Mouse (Mus musculus) thymus, adult 18-20 months (tissue): Measurements from ENCODE around the gene Pfkm.

Experiments
- DNase-seq, 2 experiments: peaks; one replicate each; pipeline ENCODE4 v3.0.0; 2022; ENCODE audit warnings: mixed read lengths in 2 of 2

Gene Pfkm

DNA sequence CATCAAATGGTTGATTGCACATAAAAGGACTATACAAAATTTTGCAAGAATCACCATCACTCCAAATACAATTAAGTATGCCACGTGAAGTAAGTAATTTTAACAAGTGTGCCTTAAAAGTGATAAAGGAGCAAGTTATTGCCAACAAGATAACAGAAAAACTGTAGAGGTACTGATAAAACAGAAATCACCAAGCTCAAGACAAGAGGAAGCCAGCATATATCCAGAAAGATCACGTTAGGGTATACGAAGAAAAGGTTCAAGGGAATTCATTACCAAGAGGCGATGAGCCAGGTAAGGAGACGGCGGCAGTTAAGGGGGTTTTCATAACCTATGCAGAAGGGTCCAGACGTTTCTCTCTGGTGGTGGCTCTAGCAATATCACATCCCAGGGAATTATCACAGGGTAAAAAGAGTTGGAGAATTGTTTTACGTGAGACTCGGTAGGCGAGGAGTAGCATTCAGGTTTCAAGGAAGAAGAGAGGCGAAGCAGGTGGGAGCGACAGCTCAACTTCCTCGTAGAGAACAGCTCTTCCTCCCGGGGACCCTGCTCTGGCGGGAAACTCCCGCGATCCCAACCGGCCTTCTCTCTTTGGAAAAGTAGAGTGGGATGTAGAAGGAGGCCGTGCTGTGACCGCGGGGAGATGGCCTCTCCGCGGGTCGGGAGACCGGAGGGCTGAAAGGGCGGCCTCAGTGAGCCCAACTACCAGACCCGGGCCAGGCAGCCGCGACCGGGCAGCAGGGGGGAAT lies at the start of gene Pfkm:
Gene Pfkm, plus strand, starts transcription at position 218 of the 749 bp plus-strand sequence.
- DNase-seq: no peak

GRCm38 (mm10) chr15:98043967-98044366 lies 48.4 kb upstream of the Pfkm start:
- DNase-seq: no peak

GRCm38 (mm10) chr15:98044387-98044786 lies 48.0 kb upstream of the Pfkm start:
- no peak for DNase-seq

- no peak for DNase-seq
These were observed 43.3 kb upstream of the Pfkm start for GRCm38 (mm10) chr15:98048918-98049700.

GRCm38 (mm10) chr15:98051685-98052084 lies 40.7 kb upstream of the Pfkm start:
- DNase-seq: no peak

DNA sequence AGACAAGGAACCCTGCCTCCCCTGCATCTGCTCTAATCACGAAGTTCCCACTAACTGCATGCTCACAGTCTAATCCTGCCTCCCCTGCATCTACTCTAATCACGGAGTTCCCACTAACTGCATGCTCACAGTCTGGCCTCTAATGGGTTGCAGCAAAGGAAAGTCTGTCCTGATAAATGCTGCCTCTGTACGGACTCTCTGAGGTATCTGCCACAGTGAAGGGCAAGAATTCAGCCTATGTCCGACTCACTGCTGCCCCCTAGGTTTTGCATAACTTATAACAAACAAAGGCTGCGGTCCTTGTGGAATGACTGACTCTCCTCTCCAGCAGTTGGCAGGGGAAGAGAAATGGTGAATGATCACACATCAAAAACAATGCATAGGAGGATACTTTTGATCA lies 37.1 kb upstream of the Pfkm start:
- no peak for DNase-seq

GRCm38 (mm10) chr15:98065881-98066280 lies 26.5 kb upstream of the Pfkm start:
- no peak for DNase-seq

- peak; percentile 19 to 54 for DNase-seq
These were observed 25.8 kb upstream of the Pfkm start for GRCm38 (mm10) chr15:98066602-98067001.

GRCm38 (mm10) chr15:98067492-98067891 lies 24.9 kb upstream of the Pfkm start:
- peak; percentile 47 to 73 for DNase-seq

DNA sequence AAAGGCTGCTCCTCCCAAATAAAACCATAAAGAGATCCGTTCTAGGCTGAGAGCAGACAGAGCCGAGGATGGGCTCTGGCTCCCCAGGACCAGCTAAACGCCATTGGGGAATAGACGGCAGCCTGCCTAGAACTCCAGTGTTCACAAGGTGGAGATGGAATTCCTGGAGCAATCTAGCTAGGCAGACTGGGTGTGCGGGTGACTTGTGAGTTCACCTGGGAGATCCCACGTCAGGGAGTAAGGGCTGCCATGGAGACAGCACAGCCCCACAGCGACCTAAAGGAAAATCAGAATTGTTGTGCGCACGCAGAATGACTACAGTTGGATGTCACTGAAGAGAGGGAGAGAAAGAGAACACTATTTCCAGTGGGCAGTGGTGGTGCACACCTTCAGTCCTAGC lies 23.9 kb upstream of the Pfkm start:
- no peak for DNase-seq

DNA sequence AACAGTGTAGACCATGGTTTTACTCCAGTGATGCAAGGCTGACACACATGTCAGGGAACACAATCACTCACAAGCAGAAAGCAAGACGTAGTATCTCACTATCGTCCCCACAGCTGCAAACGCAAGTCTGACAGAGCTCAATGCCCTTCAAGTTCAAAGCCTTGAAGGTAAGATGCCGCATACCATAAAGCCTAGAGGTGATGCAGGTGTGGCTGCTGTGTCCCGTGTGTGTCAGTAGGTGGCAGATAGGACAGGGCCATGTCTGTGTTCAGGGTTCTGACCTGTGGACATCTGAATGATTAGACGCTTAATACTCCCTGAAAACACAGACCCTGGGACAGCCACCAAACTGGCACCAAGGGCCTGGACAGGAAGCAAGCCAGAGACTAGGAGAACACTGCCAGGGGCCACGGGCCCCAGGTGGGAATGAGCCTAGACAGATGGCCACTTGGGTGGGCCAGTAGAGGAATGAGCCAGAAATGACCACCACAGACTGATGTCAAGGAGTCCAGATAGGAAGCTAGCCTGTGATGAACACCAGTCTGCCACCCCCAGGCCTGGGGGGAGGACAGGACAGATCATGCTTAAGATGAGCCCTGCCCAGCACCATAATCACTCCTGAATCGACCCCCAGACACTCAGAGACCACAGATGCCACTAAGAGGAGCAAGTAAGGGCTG lies 22.7 kb upstream of the Pfkm start:
- peak; percentile 18 to 64 for DNase-seq

DNA sequence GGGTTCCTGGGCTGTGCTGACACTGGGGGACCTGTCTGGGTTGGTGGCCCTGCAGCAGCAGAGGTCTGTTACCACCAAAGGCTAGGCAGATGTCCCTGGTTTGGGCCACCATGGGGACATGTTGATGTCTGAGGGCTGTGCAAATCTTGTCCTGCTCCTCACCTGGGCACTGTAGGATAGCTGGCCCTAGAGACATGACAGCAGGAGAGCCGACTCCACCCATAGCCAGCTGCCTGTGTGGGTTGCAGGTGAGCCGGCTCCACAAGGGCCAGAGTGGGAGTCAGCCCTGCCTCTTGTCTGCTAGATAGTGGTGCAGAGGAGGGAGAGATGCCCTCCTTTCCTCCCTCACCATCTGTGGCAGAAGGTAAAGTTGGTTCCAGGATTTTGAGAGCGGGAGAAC lies 22.0 kb upstream of the Pfkm start:
- DNase-seq: no peak

DNA sequence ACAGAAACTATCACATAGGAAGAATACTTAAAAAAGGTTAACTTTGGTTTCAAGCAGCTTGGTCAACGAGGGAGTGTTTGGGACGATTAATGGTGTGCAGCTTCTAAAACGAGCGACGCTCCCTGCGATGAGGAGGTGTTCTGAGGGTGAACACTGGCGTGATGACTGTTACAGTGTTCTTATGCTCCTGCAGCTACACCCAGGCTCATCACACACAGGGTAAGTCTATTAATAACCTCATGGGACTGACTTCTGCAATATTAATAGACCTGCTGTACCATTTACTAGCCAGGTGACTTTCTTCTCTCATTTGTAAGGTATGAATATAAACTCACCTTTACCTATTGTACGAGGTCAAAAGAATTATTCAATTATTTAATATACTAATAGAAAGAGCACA lies 17.9 kb upstream of the Pfkm start:
- no peak for DNase-seq

- DNase-seq: no peak
These were observed 17.4 kb upstream of the Pfkm start for GRCm38 (mm10) chr15:98075034-98075433.

DNA sequence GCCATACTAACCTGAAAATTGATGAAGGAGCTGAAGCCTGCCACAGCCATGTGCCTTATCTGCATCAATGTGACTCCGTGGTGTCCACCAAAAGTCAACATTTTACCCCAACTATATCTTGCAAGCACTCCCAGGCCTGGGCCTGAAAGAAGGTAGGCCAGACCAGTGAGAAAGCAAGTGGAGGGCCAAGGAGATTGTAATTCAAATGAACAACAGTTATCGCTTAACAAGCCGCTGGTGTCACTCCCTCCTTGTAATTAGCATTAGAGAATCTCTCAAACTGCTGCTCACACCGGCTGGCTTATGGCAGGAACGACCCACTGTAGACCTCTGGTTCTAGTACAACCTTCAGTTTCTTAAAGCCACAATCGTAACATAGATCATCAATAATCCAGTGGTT lies 15.5 kb upstream of the Pfkm start:
- no peak for DNase-seq

- no peak for DNase-seq
These were observed 3.5 kb upstream of the Pfkm start for GRCm38 (mm10) chr15:98088889-98089288.

GRCm38 (mm10) chr15:98089421-98090183 lies 2.8 kb upstream of the Pfkm start:
- no peak for DNase-seq

- DNase-seq: no peak
These were observed 548 bp upstream of the Pfkm start for GRCm38 (mm10) chr15:98091841-98092240.

GRCm38 (mm10) chr15:98093121-98094011 lies 977 bp downstream of the Pfkm start, which contains the start of gene Senp1:
Senp1 (minus strand) TSS chr15:98093744.
- DNase-seq: peak; percentile 82 to 89

- no peak for DNase-seq
These were observed 2.5 kb downstream of the Pfkm start for GRCm38 (mm10) chr15:98094905-98095304.

GRCm38 (mm10) chr15:98096957-98097356 lies 4.6 kb downstream of the Pfkm start:
- DNase-seq: no peak

- DNase-seq: no peak
These were observed 6.1 kb downstream of the Pfkm start for GRCm38 (mm10) chr15:98098519-98098918.
